Mouse (Mus musculus) lung, adult 2 months (tissue): ENCODE data around the gene Ppfibp1.

Experiments used
- CTCF ChIP-seq: fragments of 200-500 bp; IDR thresholded peaks from 2 replicates; pipeline ENCODE4 v1.5.1; 2011; ENCODE audit warnings: mild to moderate bottlenecking, low read length, control low read depth; ENCODE audit not compliant: insufficient read depth
- POLR2A ChIP-seq: fragments of 200-500 bp; IDR thresholded peaks from 2 replicates; pipeline ENCODE4 v1.6.1; 2011; ENCODE audit warnings: low read depth, mild to moderate bottlenecking, control low read depth, low read length, borderline replicate concordance; ENCODE audit errors: extremely low read depth

DNA sequence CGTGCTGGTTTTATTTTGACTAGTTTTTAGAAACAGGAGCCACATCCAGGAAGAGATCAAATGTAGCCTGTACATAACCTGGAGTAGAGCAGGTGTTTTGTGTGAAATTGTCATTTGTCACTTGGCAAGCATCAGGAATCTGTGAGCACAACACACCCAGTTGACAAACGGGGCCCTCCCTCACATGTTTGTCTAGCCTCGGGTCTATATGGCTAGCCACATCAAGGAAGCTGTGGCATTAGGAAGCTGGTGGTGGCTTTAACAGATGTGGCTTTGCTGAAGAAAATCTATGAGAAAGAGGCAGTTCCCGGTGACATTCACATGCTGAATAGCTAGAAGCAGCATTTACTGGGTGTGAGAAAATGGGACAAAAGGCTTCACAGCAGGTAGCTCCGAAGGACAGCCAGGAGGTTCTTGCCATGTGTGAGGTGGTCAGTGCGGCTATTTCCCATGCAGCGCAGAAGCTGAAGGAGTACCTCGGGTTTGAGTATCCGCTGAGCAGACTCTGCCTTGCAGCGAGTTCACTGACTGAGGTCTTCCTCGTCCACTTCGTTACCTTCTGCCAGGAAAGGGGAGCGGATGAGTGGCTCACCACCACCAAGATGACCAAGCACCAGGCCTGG lies 144.1 kb downstream of the Ppfibp1 start, which contains the start of gene Rep15:
- no peak for TF ChIP-seq CTCF
- no peak for TF ChIP-seq POLR2A
